Mouse (Mus musculus) WW6 (cell line): ENCODE measurements around the gene Ifitm2.
"Not testable (repeated sequence)": the region's sequence is repeated elsewhere in the genome, so short reads cannot be mapped to it uniquely, and the experiment has no call there.

Source experiments
- DNase-seq: peaks from one replicate; pipeline ENCODE4 v3.0.0-alpha.2; 2013; ENCODE audit warnings: low read depth, low spot score

Gene Ifitm2

GRCm38 (mm10) chr7:140968710-140969109 lies 12.9 kb upstream of the Ifitm2 start:
- DNase-seq: not testable (repeated sequence)

- DNase-seq: peak; percentile 65
These were observed 12.2 kb upstream of the Ifitm2 start for GRCm38 (mm10) chr7:140967862-140968591.

- no peak for DNase-seq
These were observed 11.1 kb upstream of the Ifitm2 start, which contains the start of gene Ifitm1 for GRCm38 (mm10) chr7:140966921-140967320. Gene Ifitm1 (plus strand): TSS chr7:140967221.

- DNase-seq: no peak
These were observed 6.9 kb upstream of the Ifitm2 start for GRCm38 (mm10) chr7:140962733-140963132.

GRCm38 (mm10) chr7:140961416-140961815 lies 5.6 kb upstream of the Ifitm2 start:
- no peak for DNase-seq

- no peak for DNase-seq
These were observed 4.2 kb upstream of the Ifitm2 start for GRCm38 (mm10) chr7:140960026-140960425.

GRCm38 (mm10) chr7:140959181-140959901 lies 3.6 kb upstream of the Ifitm2 start:
- DNase-seq: peak; percentile 75

- no peak for DNase-seq
These were observed 726 bp upstream of the Ifitm2 start for GRCm38 (mm10) chr7:140956556-140956869.

- DNase-seq: no peak
These were observed 445 bp downstream of the Ifitm2 start for GRCm38 (mm10) chr7:140955342-140955741.

GRCm38 (mm10) chr7:140954733-140955071 lies 1.1 kb downstream of the Ifitm2 start:
- DNase-seq: no peak

GRCm38 (mm10) chr7:140953800-140954732 lies 1.7 kb downstream of the Ifitm2 start:
- no peak for DNase-seq

GRCm38 (mm10) chr7:140953133-140953532 lies 2.7 kb downstream of the Ifitm2 start:
- no peak for DNase-seq

- DNase-seq: no peak
These were observed 3.3 kb downstream of the Ifitm2 start for GRCm38 (mm10) chr7:140952441-140952840.

GRCm38 (mm10) chr7:140951765-140952164 lies 4.0 kb downstream of the Ifitm2 start:
- no peak for DNase-seq

- DNase-seq: no peak
These were observed 4.7 kb downstream of the Ifitm2 start for GRCm38 (mm10) chr7:140951051-140951450.

- no peak for DNase-seq
These were observed 5.8 kb downstream of the Ifitm2 start, which contains the start of gene Ifitm5 for GRCm38 (mm10) chr7:140949824-140950530. Gene Ifitm5 (minus strand): TSS chr7:140950291.

GRCm38 (mm10) chr7:140949255-140949654 lies 6.5 kb downstream of the Ifitm2 start:
- no peak for DNase-seq

- DNase-seq: no peak
These were observed 7.6 kb downstream of the Ifitm2 start for GRCm38 (mm10) chr7:140948161-140948560.

- DNase-seq: no peak
These were observed 8.8 kb downstream of the Ifitm2 start for GRCm38 (mm10) chr7:140946980-140947379.

GRCm38 (mm10) chr7:140946311-140946710 lies 9.5 kb downstream of the Ifitm2 start:
- no peak for DNase-seq

GRCm38 (mm10) chr7:140945247-140945646 lies 10.5 kb downstream of the Ifitm2 start:
- no peak for DNase-seq
